Mouse (Mus musculus) cerebellum, adult 18-20 months (tissue): ENCODE results near the gene Cdcp2.

Experiments
- DNase-seq, 2 experiments: peaks; one replicate each; pipeline ENCODE4 v3.0.0; 2021

Cdcp2 gene

GRCm38 (mm10) chr4:107135663-107136062 is 39.0 kb downstream of the Cdcp2 start:
- peak; percentile 15 to 23 for DNase-seq

- DNase-seq = no peak
Observed at GRCm38 (mm10) chr4:107136531-107136930, 39.8 kb downstream of the Cdcp2 start.

- DNase-seq = no peak
Observed at GRCm38 (mm10) chr4:107138948-107139835, 42.5 kb downstream of the Cdcp2 start.

- no peak for DNase-seq
Observed at GRCm38 (mm10) chr4:107139836-107140631, 43.3 kb downstream of the Cdcp2 start.

GRCm38 (mm10) chr4:107143511-107143910 is 46.8 kb downstream of the Cdcp2 start:
- DNase-seq = no peak

GRCm38 (mm10) chr4:107150991-107151390 is 54.3 kb downstream of the Cdcp2 start:
- DNase-seq = no peak

GRCm38 (mm10) chr4:107152571-107152970 is 55.9 kb downstream of the Cdcp2 start:
- DNase-seq = no peak

GRCm38 (mm10) chr4:107156983-107157401 is 60.3 kb downstream of the Cdcp2 start:
- DNase-seq = no peak

- DNase-seq = no peak
Observed at GRCm38 (mm10) chr4:107159166-107159773, 62.6 kb downstream of the Cdcp2 start.

- no peak for DNase-seq
Observed at GRCm38 (mm10) chr4:107160181-107160580, 63.5 kb downstream of the Cdcp2 start.
